Mouse (Mus musculus) stomach, postnatal 0 days (tissue): ENCODE measurements around the gene Cadm1. TPM values are rescaled to one million over a fixed set of nuclear protein-coding genes. Genes with fewer than 3 reads are reported as not detected.

Source experiments
- ATAC-seq: fragments of 200-750 bp; cut with Nextera tagmentation; 2 replicates; pipeline ENCODE4 v1.8.0; 2017; ENCODE audit not compliant: low FRiP score, low TSS enrichment
- DNase-seq: peaks from one replicate; pipeline ENCODE4 v3.0.0-alpha.2; 2016; ENCODE audit warnings: low spot score
- H3K27ac ChIP-seq: fragments of 300-500 bp; sonication (generic); replicated peaks from 2 replicates; pipeline ENCODE4 v1.5.1; 2014; ENCODE audit warnings: mild to moderate bottlenecking, control low read depth
- H3K27me3 ChIP-seq: fragments of 300-500 bp; sonication (generic); 2 replicates; pipeline ENCODE4 v1.6.1; 2014; ENCODE audit warnings: low read length; ENCODE audit not compliant: control insufficient read depth, insufficient read depth
- H3K36me3 ChIP-seq: fragments of 300-500 bp; sonication (generic); 2 replicates; pipeline ENCODE4 v1.6.1; 2014; ENCODE audit warnings: low read length, mixed read lengths; ENCODE audit not compliant: control insufficient read depth, insufficient read depth
- H3K4me1 ChIP-seq: fragments of 300-500 bp; sonication (generic); replicated peaks from 2 replicates; pipeline ENCODE4 v1.6.1; 2014; ENCODE audit warnings: antibody characterized with exemption; ENCODE audit not compliant: control insufficient read depth, insufficient read depth
- H3K4me2 ChIP-seq: fragments of 300-500 bp; sonication (generic); replicated peaks from 2 replicates; pipeline ENCODE4 v1.6.1; 2014; ENCODE audit warnings: low read depth, mild to moderate bottlenecking, control low read depth, moderate library complexity
- H3K4me3 ChIP-seq: fragments of 300-500 bp; sonication (generic); 2 replicates; pipeline ENCODE4 v1.5.1; 2014; ENCODE audit warnings: low read depth, low read length, control low read depth
- H3K9ac ChIP-seq: fragments of 300-500 bp; sonication (generic); 2 replicates; pipeline ENCODE4 v1.6.1; 2014; ENCODE audit warnings: mild to moderate bottlenecking, low read length, control low read depth, mixed read lengths
- H3K9me3 ChIP-seq: fragments of 300-500 bp; sonication (generic); 2 replicates; pipeline ENCODE4 v1.6.1; 2016; ENCODE audit warnings: low read length; ENCODE audit not compliant: control insufficient read depth
- CTCF ChIP-seq: IDR thresholded peaks from 2 replicates; pipeline ENCODE4 v1.5.1; 2016; ENCODE audit warnings: antibody characterized with exemption, low read depth, mild to moderate bottlenecking, moderate library complexity
- EP300 ChIP-seq: optimal IDR thresholded peaks from 2 replicates; pipeline ENCODE3; 2016; ENCODE audit warnings: antibody characterized with exemption
- WGBS: fragments of 180-500 bp; shearing (Covaris S2); extraction: QIAGEN DNeasy Blood & Tissue Kit; methylation state at CpG from one replicate; pipeline ENCODE4 v1.1.7; 2014; 5-methylcytosine and 5-hydroxymethylcytosine counted together
- polyA plus RNA-seq: library from polyadenylated mRNA; unstranded; fragments of >200 nt; fragmentation: Nextera tagmentation; extraction: Ambion mirVana; gene quantifications from 2 replicates; pipeline ENCODE4 v1.2.1, GENCODE M21; 2015

Gene Cadm1
- polyA plus RNA-seq, 1 experiment from 2014 or later = 18.3 TPM

DNA sequence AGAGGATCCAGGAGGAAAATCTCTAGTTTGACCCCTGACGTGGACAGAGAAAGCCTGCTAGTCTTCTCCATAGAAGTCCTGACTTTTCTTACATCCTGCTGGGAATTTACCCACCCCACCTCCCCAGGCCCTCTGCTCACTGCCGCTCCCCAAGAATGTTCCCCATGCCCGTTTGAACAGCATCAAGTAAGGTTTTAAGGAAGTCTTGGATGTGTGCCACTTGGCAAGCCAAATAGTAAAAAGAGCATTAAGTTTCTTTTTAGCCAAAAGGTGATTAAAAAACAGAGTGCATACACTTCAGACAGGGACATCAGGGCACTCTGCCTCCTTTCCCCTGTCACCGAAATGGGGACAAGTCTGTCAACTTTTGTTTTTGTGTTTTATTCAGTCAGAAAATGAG, 299.9 kb downstream of the Cadm1 start:
- no peak for TF ChIP-seq CTCF
- no peak for TF ChIP-seq EP300
- H3K27me3 ChIP-seq = no peaks in the 10 kb centered on the region
- 55% methylated on average over 4 of the region's 4 CpGs for WGBS
- no peak for ATAC-seq
- H3K9ac ChIP-seq = no peak overlapping the region
- no peak for DNase-seq
- H3K36me3 ChIP-seq = no peaks in the 10 kb centered on the region
- H3K27ac ChIP-seq = no peak overlapping the region
- no peak overlapping the region for H3K4me2 ChIP-seq
- H3K9me3 ChIP-seq = no peaks in the 10 kb centered on the region
- H3K4me3 ChIP-seq = no peak overlapping the region
- peaks cover 2% of the 10 kb centered on the region; the same call in 1 of the 2 replicates for H3K4me1 ChIP-seq

- DNase-seq = no peak
- H3K9ac ChIP-seq = no peak overlapping the region
- no peak overlapping the region for H3K27ac ChIP-seq
- WGBS = 83% methylated on average over 4 of the region's 4 CpGs
- no peaks in the 10 kb centered on the region for H3K27me3 ChIP-seq
- H3K36me3 ChIP-seq = no peaks in the 10 kb centered on the region
- TF ChIP-seq EP300 (no peak), CTCF (no peak)
- no peak overlapping the region for H3K4me2 ChIP-seq
- no peak overlapping the region for H3K4me3 ChIP-seq
- peaks cover 2% of the 10 kb centered on the region; the same call in 1 of the 2 replicates for H3K4me1 ChIP-seq
- no peak for ATAC-seq
- no peaks in the 10 kb centered on the region for H3K9me3 ChIP-seq
Measured at GRCm38 (mm10) chr9:47831412-47831811, 301.4 kb downstream of the Cadm1 start.

- no peak overlapping the region for H3K4me2 ChIP-seq
- no peaks in the 10 kb centered on the region for H3K4me1 ChIP-seq
- ATAC-seq = no peak
- H3K36me3 ChIP-seq = no peaks in the 10 kb centered on the region
- H3K9me3 ChIP-seq = no peaks in the 10 kb centered on the region
- DNase-seq = peak; percentile 21
- WGBS = 16% methylated on average over 8 of the region's 8 CpGs
- H3K27me3 ChIP-seq = no peaks in the 10 kb centered on the region
- no peak overlapping the region for H3K4me3 ChIP-seq
- H3K9ac ChIP-seq = no peak overlapping the region
- TF ChIP-seq CTCF (no peak), EP300 (no peak)
- H3K27ac ChIP-seq = no peak overlapping the region
Measured at GRCm38 (mm10) chr9:47838170-47838569, 308.2 kb downstream of the Cadm1 start.

DNA sequence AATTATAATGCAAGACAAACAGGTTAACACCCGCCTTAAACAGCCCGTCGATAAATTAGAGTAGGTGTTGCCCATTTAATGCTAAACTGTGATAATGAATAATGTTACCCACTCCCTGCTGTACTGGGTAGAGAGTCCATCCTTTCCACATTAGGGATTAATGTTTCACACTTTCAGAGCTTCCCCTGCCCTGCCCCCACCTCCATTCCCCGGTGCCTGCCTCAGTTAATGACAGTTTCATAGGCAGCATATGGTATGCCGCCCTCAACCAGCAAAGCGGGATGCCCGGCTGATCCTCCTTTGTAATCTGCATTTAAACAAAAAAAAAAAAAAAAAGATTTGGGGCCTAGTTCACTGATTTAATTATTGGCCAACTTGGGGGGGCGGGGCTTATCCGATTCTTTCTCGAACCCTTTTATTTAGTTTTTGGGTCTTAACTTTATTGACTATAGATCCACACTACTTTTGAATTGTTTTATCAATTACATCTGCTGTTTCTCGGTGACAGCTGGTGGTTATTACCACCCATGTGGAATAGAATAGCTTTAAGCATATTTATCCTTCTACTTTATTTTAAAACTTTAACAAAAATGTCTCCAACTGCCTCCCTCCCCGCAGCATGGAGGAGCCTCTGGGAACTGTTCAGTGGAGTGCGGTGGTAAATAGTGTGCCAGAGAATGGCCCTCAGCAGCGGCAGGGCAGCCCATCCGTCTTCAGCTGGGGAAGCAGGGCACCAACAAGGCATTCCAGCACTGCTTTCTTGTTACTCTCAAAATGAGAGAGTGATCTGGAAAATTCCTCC, 309.1 kb downstream of the Cadm1 start:
- H3K27ac ChIP-seq = no peak overlapping the region
- no peak overlapping the region for H3K9ac ChIP-seq
- H3K4me2 ChIP-seq = no peak overlapping the region
- ATAC-seq = no peak
- no peak overlapping the region for H3K4me3 ChIP-seq
- H3K4me1 ChIP-seq = no peaks in the 10 kb centered on the region
- DNase-seq = no peak
- no peaks in the 10 kb centered on the region for H3K36me3 ChIP-seq
- TF ChIP-seq EP300 = no peak
- TF ChIP-seq CTCF = no peak
- 25% methylated on average over 15 of the region's 15 CpGs for WGBS
- no peaks in the 10 kb centered on the region for H3K9me3 ChIP-seq
- H3K27me3 ChIP-seq = no peaks in the 10 kb centered on the region

DNA sequence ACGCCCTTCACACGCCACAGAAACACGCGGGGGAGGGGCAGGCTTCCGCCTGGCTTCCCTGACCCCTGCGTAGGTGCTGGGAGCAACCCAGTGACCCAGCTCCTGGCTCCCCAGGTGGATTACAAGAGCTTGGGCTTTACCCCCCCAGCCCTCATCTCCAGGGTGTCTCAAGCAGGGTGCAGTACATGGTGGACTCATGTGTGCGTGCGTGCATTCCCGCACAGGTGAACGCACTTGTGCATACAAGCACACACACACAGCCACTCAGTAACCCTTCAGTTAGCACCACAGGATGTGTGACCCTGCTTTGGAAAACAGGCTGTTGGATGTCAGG, 309.7 kb downstream of the Cadm1 start:
- TF ChIP-seq EP300 = no peak
- TF ChIP-seq CTCF = no peak
- DNase-seq (no peak), ATAC-seq (no peak)
- H3K9me3 ChIP-seq = no peaks in the 10 kb centered on the region
- no peak overlapping the region for H3K27ac ChIP-seq
- H3K4me2 ChIP-seq = no peak overlapping the region
- no peak overlapping the region for H3K9ac ChIP-seq
- H3K4me1 ChIP-seq = no peaks in the 10 kb centered on the region
- H3K36me3 ChIP-seq = no peaks in the 10 kb centered on the region
- WGBS = 68% methylated on average over 10 of the region's 10 CpGs
- H3K27me3 ChIP-seq = no peaks in the 10 kb centered on the region
- H3K4me3 ChIP-seq = no peak overlapping the region

GRCm38 (mm10) chr9:47843328-47843727, 313.4 kb downstream of the Cadm1 start:
- H3K4me2 ChIP-seq = no peak overlapping the region
- H3K9ac ChIP-seq = no peak overlapping the region
- H3K4me3 ChIP-seq = no peak overlapping the region
- no peaks in the 10 kb centered on the region for H3K27me3 ChIP-seq
- H3K36me3 ChIP-seq = no peaks in the 10 kb centered on the region
- H3K27ac ChIP-seq = no peak overlapping the region
- TF ChIP-seq CTCF (no peak), EP300 (no peak)
- no peaks in the 10 kb centered on the region for H3K4me1 ChIP-seq
- ATAC-seq (no peak), DNase-seq (no peak)
- no peaks in the 10 kb centered on the region for H3K9me3 ChIP-seq
- 85% methylated on average over 6 of the region's 6 CpGs for WGBS
